Mouse (Mus musculus) right cerebral cortex, postnatal 14 days (tissue): ENCODE data around the gene Pcnx.
A peak's percentile ranks its signal among the peaks of the same experiment; 100 is the strongest.

Experiments used
- DNase-seq: peaks from one replicate; pipeline ENCODE4 v3.0.0; 2022

Gene Pcnx

GRCm38 (mm10) chr12:81856696-81857095 lies 3.1 kb upstream of the Pcnx start:
- DNase-seq = no peak

- no peak for DNase-seq
Measured at GRCm38 (mm10) chr12:81857251-81857650, 2.6 kb upstream of the Pcnx start.

GRCm38 (mm10) chr12:81857978-81858569 lies 1.7 kb upstream of the Pcnx start:
- peak; percentile 26 for DNase-seq

- DNase-seq = peak; percentile 67
Measured at GRCm38 (mm10) chr12:81860308-81861181, 722 bp downstream of the Pcnx start.

- no peak for DNase-seq
Measured at GRCm38 (mm10) chr12:81861199-81862085, 1.6 kb downstream of the Pcnx start.

- no peak for DNase-seq
Measured at GRCm38 (mm10) chr12:81862351-81862802, 2.6 kb downstream of the Pcnx start.

GRCm38 (mm10) chr12:81863949-81864348 lies 4.1 kb downstream of the Pcnx start:
- DNase-seq = no peak

GRCm38 (mm10) chr12:81865183-81865582 lies 5.4 kb downstream of the Pcnx start:
- no peak for DNase-seq

GRCm38 (mm10) chr12:81867316-81867715 lies 7.5 kb downstream of the Pcnx start:
- no peak for DNase-seq

- DNase-seq = no peak
Measured at GRCm38 (mm10) chr12:81869205-81869940, 9.6 kb downstream of the Pcnx start.

- no peak for DNase-seq
Measured at GRCm38 (mm10) chr12:81873345-81873744, 13.5 kb downstream of the Pcnx start.

- no peak for DNase-seq
Measured at GRCm38 (mm10) chr12:81880161-81880560, 20.3 kb downstream of the Pcnx start.

GRCm38 (mm10) chr12:81883255-81884106 lies 23.7 kb downstream of the Pcnx start:
- DNase-seq = no peak

GRCm38 (mm10) chr12:81884107-81884398 lies 24.2 kb downstream of the Pcnx start:
- DNase-seq = no peak

- DNase-seq = no peak
Measured at GRCm38 (mm10) chr12:81884983-81885382, 25.2 kb downstream of the Pcnx start.

GRCm38 (mm10) chr12:81885982-81886381 lies 26.2 kb downstream of the Pcnx start:
- no peak for DNase-seq

GRCm38 (mm10) chr12:81888954-81889353 lies 29.1 kb downstream of the Pcnx start:
- no peak for DNase-seq

GRCm38 (mm10) chr12:81891946-81892345 lies 32.1 kb downstream of the Pcnx start:
- DNase-seq = no peak

- DNase-seq = no peak
Measured at GRCm38 (mm10) chr12:81894311-81894710, 34.5 kb downstream of the Pcnx start.

- no peak for DNase-seq
Measured at GRCm38 (mm10) chr12:81895986-81896385, 36.2 kb downstream of the Pcnx start.

- no peak for DNase-seq
Measured at GRCm38 (mm10) chr12:81904456-81904855, 44.6 kb downstream of the Pcnx start.

GRCm38 (mm10) chr12:81905865-81906264 lies 46.0 kb downstream of the Pcnx start:
- DNase-seq = no peak
